Mouse (Mus musculus) cerebellum, postnatal 14 days (tissue): ENCODE results near the gene Pi4k2a.
A peak's percentile ranks its signal among the peaks of the same experiment; 100 is the strongest.
"Not testable (repeated sequence)": the region's sequence is repeated elsewhere in the genome, so short reads cannot be mapped to it uniquely, and the experiment has no call there.

Experiments used
- DNase-seq, 2 experiments: peaks; one replicate each; pipeline ENCODE4 v3.0.0; 2021; ENCODE audit warnings: mixed read lengths in 2 of 2

The Pi4k2a gene

GRCm38 (mm10) chr19:42081613-42082012, 8.7 kb upstream of the Pi4k2a start:
- not testable (repeated sequence) for DNase-seq

- no peak for DNase-seq
Measured at GRCm38 (mm10) chr19:42085690-42086089, 4.6 kb upstream of the Pi4k2a start.

- DNase-seq: peak; percentile 97
Measured at GRCm38 (mm10) chr19:42086166-42086565, 4.1 kb upstream of the Pi4k2a start, which contains the start of gene Morn4. TSS of gene Morn4 (minus strand) at chr19:42086357.

- peak; percentile 59 to 64 for DNase-seq
Measured at GRCm38 (mm10) chr19:42089103-42089747, 1.0 kb upstream of the Pi4k2a start.

GRCm38 (mm10) chr19:42090637-42091141, 419 bp downstream of the Pi4k2a start:
- peak in 1 of 2 experiments; percentile 55 for DNase-seq

GRCm38 (mm10) chr19:42099406-42099805, 9.1 kb downstream of the Pi4k2a start:
- no peak for DNase-seq

GRCm38 (mm10) chr19:42104681-42105080, 14.4 kb downstream of the Pi4k2a start:
- no peak for DNase-seq

- no peak for DNase-seq
Measured at GRCm38 (mm10) chr19:42115783-42116335, 25.6 kb downstream of the Pi4k2a start.

- DNase-seq: no peak
Measured at GRCm38 (mm10) chr19:42118142-42118541, 27.9 kb downstream of the Pi4k2a start.

- DNase-seq: no peak
Measured at GRCm38 (mm10) chr19:42118596-42118995, 28.3 kb downstream of the Pi4k2a start.

- DNase-seq: no peak
Measured at GRCm38 (mm10) chr19:42120451-42120850, 30.2 kb downstream of the Pi4k2a start.

GRCm38 (mm10) chr19:42124684-42125083, 34.4 kb downstream of the Pi4k2a start:
- peak; percentile 56 to 67 for DNase-seq

GRCm38 (mm10) chr19:42125501-42126218, 35.4 kb downstream of the Pi4k2a start:
- no peak for DNase-seq

GRCm38 (mm10) chr19:42126219-42126605, 35.9 kb downstream of the Pi4k2a start:
- no peak for DNase-seq

- DNase-seq: no peak
Measured at GRCm38 (mm10) chr19:42127024-42127423, 36.8 kb downstream of the Pi4k2a start.

GRCm38 (mm10) chr19:42128052-42128740, 37.9 kb downstream of the Pi4k2a start:
- no peak for DNase-seq

GRCm38 (mm10) chr19:42128787-42129508, 38.7 kb downstream of the Pi4k2a start, which contains the start of gene Avpi1:
TSS of gene Avpi1 (minus strand) at chr19:42129059.
- DNase-seq: peak; percentile 99

- DNase-seq: no peak
Measured at GRCm38 (mm10) chr19:42129509-42130293, 39.4 kb downstream of the Pi4k2a start.

- DNase-seq: peak in 1 of 2 experiments; percentile 28
Measured at GRCm38 (mm10) chr19:42130294-42130606, 40.0 kb downstream of the Pi4k2a start.

GRCm38 (mm10) chr19:42131101-42131500, 40.8 kb downstream of the Pi4k2a start:
- DNase-seq: no peak

- no peak for DNase-seq
Measured at GRCm38 (mm10) chr19:42135070-42135469, 44.8 kb downstream of the Pi4k2a start.

GRCm38 (mm10) chr19:42136126-42136525, 45.9 kb downstream of the Pi4k2a start:
- no peak for DNase-seq
